Mouse (Mus musculus): ENCODE data around the gene Gm6164.
"Not testable (repeated sequence)": the region's sequence is repeated elsewhere in the genome, so short reads cannot be mapped to it uniquely, and the experiment has no call there.

The Gm6164 gene

GRCm38 (mm10) chr7:20205507-20205906, at the start of gene Gm6164:
Gene Gm6164, minus strand, starts transcription at chr7:20205607.
- not testable (repeated sequence) for DNase-seq (ENCODE audit: low spot score in 2 of 2)

GRCm38 (mm10) chr7:20233728-20234127, 28.3 kb upstream of the Gm6164 start, which contains the start of gene Gm4498:
Gene Gm4498, minus strand, starts transcription at chr7:20233828.
- DNase-seq (ENCODE audit: low spot score in 2 of 2) = not testable (repeated sequence)

GRCm38 (mm10) chr7:20193410-20193809, 12.0 kb downstream of the Gm6164 start, which contains the start of gene Vmn1r95:
Gene Vmn1r95, plus strand, starts transcription at chr7:20193710.
- not testable (repeated sequence) for DNase-seq (ENCODE audit: low spot score in 2 of 2)

GRCm38 (mm10) chr7:20168277-20168676, 37.1 kb downstream of the Gm6164 start, which contains the start of gene Vmn1r94:
Gene Vmn1r94, minus strand, starts transcription at chr7:20168377.
- not testable (repeated sequence) for DNase-seq (ENCODE audit: low spot score in 2 of 2)

Measured in spleen, postnatal 4 days (tissue).